Mouse (Mus musculus) heart, embryonic 10.5 days (tissue): ENCODE data around the gene Gja6. TPM values are rescaled to one million over a fixed set of nuclear protein-coding genes. Genes with fewer than 3 reads are reported as not detected.

Experiments used
- DNase-seq: peaks from one replicate; pipeline ENCODE4 v3.0.0-alpha.2; 2017; ENCODE audit warnings: low spot score
- H3K27ac ChIP-seq: fragments of 300-500 bp; sonication (generic); 2 replicates; pipeline ENCODE4 v1.5.1; 2016; ENCODE audit warnings: mild to moderate bottlenecking
- H3K27me3 ChIP-seq: fragments of 300-500 bp; sonication (generic); 2 replicates; pipeline ENCODE4 v1.6.1; 2016; ENCODE audit warnings: mild to moderate bottlenecking; ENCODE audit not compliant: poor library complexity, insufficient read depth, severe bottlenecking
- H3K36me3 ChIP-seq: fragments of 300-500 bp; sonication (generic); 2 replicates; pipeline ENCODE4 v1.6.1; 2016; ENCODE audit warnings: mild to moderate bottlenecking, moderate library complexity
- H3K4me1 ChIP-seq: fragments of 300-500 bp; sonication (generic); 2 replicates; pipeline ENCODE4 v1.6.1; 2016; ENCODE audit warnings: mild to moderate bottlenecking
- H3K4me3 ChIP-seq: fragments of 300-500 bp; sonication (generic); 2 replicates; pipeline ENCODE4 v1.5.1; 2016; ENCODE audit warnings: mild to moderate bottlenecking, moderate library complexity
- H3K9me3 ChIP-seq: fragments of 300-500 bp; sonication (generic); 2 replicates; pipeline ENCODE4 v1.6.1; 2016; ENCODE audit warnings: mild to moderate bottlenecking, moderate library complexity
- WGBS: fragments of 180-500 bp; shearing (Covaris S2); methylation state at CpG from one replicate; pipeline ENCODE4 v1.1.7; 2016; 5-methylcytosine and 5-hydroxymethylcytosine counted together
- polyA plus RNA-seq: library from polyadenylated mRNA; unstranded; fragments of >200 nt; fragmentation: Nextera tagmentation; extraction: Ambion mirVana; gene quantifications from 2 replicates; pipeline ENCODE4 v1.2.1, GENCODE M21; 2016

Gene Gja6
- polyA plus RNA-seq, 1 experiment from 2014 or later, result 0.48 TPM

GRCm38 (mm10) chrX:160866576-160866975, 40.3 kb downstream of the Gja6 start:
- H3K4me1 ChIP-seq, result no peaks in the 10 kb centered on the region
- H3K36me3 ChIP-seq, result no peaks in the 10 kb centered on the region
- H3K27ac ChIP-seq, result no peak overlapping the region
- DNase-seq, result no peak
- no peaks in the 10 kb centered on the region for H3K9me3 ChIP-seq
- WGBS, result 87% methylated on average over 4 of the region's 4 CpGs
- no peaks in the 10 kb centered on the region; the same call in 1 of the 2 replicates for H3K27me3 ChIP-seq
- H3K4me3 ChIP-seq, result no peak overlapping the region

- H3K27me3 ChIP-seq, result no peaks in the 10 kb centered on the region; the same call in 1 of the 2 replicates
- H3K4me3 ChIP-seq, result no peak overlapping the region
- H3K4me1 ChIP-seq, result no peaks in the 10 kb centered on the region
- H3K9me3 ChIP-seq, result no peaks in the 10 kb centered on the region
- no peaks in the 10 kb centered on the region for H3K36me3 ChIP-seq
- WGBS, result 87% methylated on average over 4 of the region's 4 CpGs
- no peak for DNase-seq
- no peak overlapping the region for H3K27ac ChIP-seq
Measured at GRCm38 (mm10) chrX:160865022-160865421, 41.8 kb downstream of the Gja6 start.

GRCm38 (mm10) chrX:160863689-160864383, 43.0 kb downstream of the Gja6 start:
- 83% methylated on average over 4 of the region's 4 CpGs for WGBS
- H3K27me3 ChIP-seq, result no peaks in the 10 kb centered on the region; the same call in 1 of the 2 replicates
- no peak for DNase-seq

More at GRCm38 (mm10) chrX:160863689-160864383, 43.0 kb downstream of the Gja6 start:
- H3K27ac ChIP-seq, result no peak overlapping the region
- no peaks in the 10 kb centered on the region for H3K36me3 ChIP-seq
- no peaks in the 10 kb centered on the region for H3K9me3 ChIP-seq
- H3K4me1 ChIP-seq, result no peaks in the 10 kb centered on the region
- no peak overlapping the region for H3K4me3 ChIP-seq

Other genes with a start within 250 kb of the Gja6 start
- gene Ppef1, start 171.3 kb downstream of the Gja6 start, polyA plus RNA-seq, result 0.08 and 0.11 TPM in 2 replicates
- not detected in 2 replicates for gene Rs1, start 139.0 kb downstream of the Gja6 start, polyA plus RNA-seq
- gene Cdkl5, start 87.7 kb upstream of the Gja6 start, polyA plus RNA-seq, result 1.5 and 1.6 TPM in 2 replicates
- 2.5 and 2.7 TPM in 2 replicates for gene Scml2, start 210.1 kb upstream of the Gja6 start, polyA plus RNA-seq